Mouse (Mus musculus): ENCODE results near the gene Rtn2. TPM values are rescaled to one million over a fixed set of nuclear protein-coding genes. Genes with fewer than 3 reads are reported as not detected.

Rtn2 gene
- total RNA-seq, 4 experiments from 2014 or later: 76.6 to 96.7 (median 85.4) TPM

DNA sequence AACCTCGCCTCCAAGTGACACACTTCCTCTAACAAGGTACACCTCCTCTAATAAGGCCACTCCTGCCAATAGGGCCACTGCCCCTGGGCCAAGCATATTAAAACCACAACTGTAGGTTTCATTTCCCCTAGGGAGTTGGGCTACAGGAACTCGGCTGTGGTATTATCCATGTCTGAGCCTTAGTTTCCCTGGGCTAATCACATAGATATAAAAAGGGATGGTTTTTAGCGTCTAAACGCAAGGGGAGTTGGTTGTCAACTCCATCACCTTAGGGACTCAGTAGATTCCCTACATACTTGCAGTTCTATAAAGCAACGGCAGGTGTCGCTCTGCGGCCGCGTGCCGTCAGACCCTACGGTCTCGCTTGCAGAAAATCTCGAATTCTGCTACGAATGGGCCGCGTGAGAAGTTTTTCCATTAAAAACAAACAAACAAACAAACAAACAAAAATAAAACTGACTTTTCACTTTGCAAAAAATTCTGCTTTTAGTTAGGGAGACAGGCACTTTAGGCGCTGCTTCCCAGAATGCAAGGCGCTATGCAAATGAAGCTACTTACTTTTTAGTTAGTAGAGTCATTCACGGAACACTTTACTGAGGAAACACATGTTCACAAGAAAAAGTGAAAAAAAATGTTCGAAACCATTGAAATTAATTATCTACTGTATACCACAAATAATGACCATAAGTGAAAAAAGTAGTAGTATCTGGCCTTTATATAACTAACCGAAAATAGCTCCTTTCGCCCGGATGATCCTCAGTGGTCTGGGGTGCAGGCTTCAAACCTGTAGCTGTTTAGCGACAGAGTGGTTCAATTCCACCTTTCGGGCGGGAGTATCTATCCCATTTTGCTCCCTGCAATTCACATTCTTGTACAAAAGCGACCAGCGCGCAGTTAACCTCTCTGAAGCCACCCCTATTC, 18.3 kb downstream of the Rtn2 start:
- peak; percentile 67 to 76 for DNase-seq (ENCODE audit: low spot score in 2 of 2)

DNA sequence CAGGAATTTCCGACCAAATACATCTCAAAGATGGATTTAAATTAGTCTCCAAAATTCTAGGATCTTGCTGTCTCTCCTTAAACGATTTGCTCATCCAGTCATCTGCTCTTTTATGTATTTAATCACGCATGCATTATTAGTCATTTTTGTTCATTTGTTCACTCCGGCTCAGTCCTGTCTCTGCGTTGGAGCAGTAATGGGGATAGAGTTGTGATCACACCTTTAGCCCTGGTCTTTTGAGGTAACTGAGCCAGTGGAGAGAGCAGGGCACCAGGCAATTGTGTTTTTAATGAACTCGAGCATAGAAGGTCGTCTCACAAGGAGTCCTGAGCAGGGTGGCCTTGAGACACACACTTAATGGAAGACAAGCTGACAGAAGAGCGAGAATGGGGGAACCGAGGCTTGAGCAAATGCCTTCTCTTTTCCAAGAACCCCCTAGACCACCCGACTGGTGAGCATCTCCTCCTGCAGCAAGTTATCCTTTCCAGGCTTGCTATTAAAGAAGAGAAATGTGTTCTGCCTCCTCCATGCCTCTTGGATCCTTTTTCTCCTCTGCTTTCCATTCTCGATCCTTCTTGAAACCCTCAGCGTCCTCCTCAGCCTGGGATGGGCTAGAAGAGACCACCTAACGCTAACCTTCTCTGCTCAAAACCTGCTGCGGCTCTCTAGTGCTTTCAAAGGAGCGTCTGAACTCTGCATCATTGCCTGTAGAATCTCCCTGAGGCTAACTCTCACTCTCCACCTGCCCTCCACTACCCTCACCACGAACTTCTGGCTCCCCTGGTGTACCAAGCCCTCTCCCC, 19.2 kb downstream of the Rtn2 start:
- no peak for DNase-seq (ENCODE audit: low spot score in 2 of 2)

DNA sequence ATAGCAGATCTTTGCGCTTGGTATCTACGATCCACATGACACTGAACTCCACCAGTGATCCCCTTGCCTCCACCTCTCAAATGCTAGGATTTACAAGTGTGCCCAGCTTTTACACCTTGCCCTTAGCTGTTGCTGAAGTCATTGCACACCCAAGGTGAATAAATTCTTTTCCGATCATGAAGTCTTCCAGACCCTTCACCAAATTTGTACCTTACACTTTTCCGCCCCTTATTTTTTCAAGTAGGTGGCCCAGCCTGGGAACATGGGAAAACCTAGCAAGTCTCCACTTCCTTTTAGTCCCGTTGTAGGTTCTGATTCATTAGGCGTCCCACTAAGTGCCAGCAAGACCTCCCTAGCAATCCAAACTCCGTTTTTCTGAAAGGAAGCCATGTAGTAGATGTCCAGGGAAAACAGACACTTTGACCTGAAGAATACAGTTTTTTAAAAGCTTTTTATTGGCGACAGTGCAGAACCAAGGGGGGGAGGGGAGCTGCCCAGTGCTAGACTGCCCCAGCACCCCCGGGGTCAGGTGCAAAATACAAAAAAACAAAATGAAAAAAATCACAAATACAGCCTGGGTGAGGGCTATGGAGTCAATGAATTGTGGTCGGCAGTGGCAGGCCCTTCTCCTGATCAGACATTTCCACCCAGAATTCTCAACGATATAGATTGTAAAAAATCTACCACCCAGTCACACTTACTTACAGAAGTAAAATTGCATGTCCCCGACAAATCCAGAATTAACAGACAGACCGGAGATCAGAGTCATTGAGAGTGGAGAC, 20.0 kb downstream of the Rtn2 start:
- no peak for DNase-seq (ENCODE audit: low spot score in 2 of 2)

- DNase-seq (ENCODE audit: low spot score in 2 of 2): no peak
Measured at GRCm38 (mm10) chr7:19303046-19303305, 20.6 kb downstream of the Rtn2 start.

DNA sequence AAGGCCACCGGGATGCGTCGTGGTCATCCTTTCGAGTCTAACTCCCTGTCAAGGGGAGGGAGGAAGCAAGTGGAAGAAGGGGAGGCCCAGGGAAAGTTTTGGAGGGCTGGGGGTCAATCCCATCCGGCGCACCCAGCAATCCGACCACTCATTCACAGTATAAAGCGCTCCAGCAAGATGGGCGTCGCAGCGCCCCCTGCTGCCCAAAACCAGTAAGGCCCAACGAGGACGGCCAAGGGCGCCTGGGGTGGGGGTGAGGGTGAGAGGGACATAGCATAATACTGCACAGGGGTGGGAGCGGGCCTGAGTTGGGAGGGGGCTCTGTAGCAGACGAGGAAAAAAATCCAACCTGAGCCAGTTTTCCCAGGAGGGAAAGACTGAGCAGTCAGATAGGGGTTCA, 21.3 kb downstream of the Rtn2 start:
- peak in 1 of 2 experiments; percentile 69 for DNase-seq (ENCODE audit: low spot score in 2 of 2)

DNA sequence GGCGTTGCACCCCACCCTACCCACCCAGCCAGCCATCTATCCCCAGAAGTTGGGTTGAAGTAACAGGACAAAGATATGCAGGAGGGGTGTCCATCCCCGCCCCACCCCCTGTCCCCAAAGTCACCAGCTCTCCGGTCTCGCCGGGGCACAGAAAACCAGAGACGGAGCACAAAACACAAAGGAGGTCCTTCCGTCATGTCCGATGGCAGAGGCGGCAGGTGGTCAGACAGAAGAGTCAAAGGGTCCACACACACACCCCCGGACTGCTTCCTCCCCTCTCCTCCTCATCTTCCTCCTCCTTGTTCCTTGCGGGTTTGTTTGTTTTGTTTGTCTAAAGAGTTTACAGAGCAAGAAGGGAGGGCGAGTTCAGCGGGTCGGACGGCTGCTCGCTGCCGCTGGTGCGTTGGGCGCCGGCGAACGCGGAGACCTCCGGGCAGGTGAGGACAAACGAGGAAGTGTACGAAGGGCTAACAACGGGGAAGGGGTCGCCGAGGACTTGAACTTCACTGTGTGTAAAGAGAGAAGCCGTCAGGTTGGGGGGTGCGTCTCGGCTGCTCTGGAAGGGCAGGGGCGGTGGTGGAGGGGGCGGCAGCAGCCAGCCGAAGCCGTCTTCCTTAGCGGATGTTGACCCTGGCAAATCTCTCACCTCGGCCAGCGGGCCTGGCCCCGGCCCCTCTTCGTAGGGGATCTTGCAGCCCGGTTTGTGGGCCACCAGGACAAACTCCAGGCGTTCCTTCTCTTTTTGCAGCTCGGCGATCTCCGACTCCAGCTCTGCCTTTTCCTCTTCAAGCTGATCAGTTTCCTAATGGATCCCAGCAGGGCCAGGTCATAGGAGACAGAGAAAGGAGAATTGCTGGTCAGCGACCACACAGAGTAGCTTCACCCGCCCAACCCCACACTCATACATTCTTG, 22.3 kb downstream of the Rtn2 start:
- no peak for DNase-seq (ENCODE audit: low spot score in 2 of 2)

DNA sequence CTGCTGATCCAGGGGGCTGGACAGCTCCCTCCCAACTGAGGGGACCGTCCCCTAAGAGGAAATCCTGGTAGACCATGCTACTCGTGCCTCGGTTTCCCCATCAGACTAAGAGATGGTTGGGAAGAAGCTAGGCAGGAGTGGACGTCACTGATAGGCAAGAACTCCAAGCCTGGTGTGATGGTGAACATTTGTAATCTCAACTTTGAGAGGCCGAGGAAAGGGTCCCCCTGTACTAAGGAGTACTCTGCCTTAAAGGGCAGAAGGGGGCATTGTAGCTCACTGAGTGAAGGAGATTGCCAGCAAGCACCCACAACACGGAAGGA, 22.9 kb downstream of the Rtn2 start:
- no peak for DNase-seq (ENCODE audit: low spot score in 2 of 2)

GRCm38 (mm10) chr7:19305796-19306765, 23.7 kb downstream of the Rtn2 start:
- DNase-seq (ENCODE audit: low spot score in 2 of 2): no peak

DNA sequence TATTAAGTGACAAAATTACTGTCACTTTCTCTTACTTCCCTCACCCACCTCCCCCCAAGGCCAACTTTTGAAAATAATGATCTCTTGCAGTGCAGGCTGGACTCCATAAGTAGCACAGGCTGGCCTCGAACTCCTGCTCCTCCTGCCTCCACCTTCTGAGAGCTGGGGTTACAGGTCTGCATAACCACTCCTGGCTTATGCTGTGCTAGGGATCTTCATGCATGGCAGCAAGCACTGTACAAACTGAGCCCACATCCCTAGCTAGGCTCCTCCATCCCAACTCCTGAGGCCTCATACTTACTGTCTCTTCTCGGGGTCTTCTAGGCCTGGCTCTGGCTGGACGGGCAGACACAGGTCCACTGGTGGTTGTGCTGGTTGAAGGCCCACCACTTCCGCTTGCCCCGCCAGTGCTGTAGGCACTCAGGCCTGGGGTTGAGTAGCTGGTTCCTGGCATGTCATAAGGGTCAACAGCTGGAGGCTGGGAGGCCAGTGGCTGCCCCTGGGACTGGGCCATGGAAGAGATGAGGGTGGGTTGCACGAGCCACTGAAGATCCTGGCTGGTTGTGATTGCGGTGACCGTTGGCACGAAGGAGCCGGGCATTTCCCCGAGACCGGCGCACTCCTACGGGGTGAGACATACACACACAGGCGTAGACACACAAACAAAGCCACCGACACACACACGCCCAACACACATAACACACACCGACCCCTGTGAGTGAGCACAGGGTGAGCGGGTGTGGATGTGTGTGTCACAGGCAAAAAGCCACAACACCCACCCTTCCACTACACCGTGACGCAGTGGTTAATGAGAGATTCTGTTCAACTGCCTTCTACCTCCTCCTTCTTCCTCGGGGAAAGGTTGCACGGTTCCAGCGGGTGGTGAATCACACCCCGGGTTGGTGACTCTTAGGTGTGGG, 24.7 kb downstream of the Rtn2 start:
- DNase-seq (ENCODE audit: low spot score in 2 of 2): no peak

DNA sequence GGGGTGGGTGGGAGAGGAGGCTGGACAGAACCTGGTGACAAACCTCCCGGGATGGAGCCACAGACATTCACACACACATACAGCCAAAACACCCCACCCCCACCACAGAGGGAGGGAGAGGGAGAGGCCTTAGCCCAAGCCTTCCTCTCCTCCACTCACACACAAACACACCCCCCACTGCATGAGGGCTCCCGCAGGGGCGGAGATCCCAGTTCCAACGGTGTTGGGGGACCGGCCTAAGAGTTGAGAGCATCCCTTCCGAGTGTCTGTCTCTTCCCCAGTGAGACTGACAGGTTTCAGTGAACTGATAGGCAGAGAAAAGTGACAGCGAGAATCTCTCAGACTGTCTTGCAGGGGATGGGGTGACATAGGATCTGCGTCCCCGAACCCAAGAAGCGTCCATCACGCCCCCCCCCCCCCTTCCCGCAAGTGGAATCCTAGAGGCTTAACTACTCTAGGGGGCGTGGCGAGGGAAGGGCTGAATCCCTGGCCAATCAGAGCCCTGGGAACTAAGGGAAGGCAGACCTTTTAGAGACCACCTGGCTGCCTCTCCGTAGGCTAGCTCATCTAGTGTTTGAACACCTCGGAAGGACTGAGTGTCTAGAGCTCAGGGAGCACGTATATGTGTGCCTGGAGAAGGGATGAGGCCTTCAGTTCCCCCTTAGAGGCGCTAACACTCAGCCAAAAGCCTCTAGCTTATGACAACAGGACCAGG, 25.5 kb downstream of the Rtn2 start:
- DNase-seq (ENCODE audit: low spot score in 2 of 2): peak; percentile 72 to 78

DNA sequence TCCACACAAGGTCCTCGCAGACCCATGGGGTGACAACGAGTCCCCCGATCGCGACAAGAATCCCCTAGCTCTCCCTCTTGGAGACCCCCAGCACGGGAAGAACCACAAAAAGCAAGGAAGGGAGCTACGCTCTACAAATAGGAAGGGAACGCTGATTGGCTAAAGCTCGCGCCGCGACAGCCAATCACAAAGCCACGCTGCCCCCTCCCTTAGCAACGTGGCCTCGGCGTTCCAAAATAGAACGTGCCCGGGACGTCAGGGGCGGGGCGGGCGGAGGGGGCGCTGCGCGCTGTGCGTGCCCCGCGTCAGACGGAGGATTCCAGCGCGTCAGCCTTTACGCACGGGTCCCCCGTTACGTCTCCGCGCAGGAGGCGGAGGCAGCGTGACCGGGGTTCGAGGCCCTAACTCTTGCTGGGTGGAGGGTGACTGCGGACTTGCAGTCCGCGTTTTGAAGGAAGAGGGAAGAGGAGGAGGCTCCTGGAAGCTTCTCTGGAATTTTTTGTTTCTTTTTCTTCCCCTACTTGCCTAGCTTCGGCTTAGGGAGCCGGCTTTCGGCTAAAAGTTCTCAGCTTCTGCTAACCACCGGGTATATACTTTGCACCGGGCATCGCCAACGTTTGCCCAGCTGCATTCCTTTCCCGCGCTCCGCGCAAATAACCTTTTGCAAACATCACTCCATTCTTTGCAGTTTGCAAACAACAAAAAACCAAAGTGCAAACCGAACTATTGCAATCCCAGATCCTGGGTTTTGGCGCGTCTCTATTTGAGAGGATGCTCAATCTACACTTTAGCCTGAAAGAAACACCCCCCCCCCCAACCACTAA, 26.2 kb downstream of the Rtn2 start:
- DNase-seq (ENCODE audit: low spot score in 2 of 2): peak; percentile 95

DNA sequence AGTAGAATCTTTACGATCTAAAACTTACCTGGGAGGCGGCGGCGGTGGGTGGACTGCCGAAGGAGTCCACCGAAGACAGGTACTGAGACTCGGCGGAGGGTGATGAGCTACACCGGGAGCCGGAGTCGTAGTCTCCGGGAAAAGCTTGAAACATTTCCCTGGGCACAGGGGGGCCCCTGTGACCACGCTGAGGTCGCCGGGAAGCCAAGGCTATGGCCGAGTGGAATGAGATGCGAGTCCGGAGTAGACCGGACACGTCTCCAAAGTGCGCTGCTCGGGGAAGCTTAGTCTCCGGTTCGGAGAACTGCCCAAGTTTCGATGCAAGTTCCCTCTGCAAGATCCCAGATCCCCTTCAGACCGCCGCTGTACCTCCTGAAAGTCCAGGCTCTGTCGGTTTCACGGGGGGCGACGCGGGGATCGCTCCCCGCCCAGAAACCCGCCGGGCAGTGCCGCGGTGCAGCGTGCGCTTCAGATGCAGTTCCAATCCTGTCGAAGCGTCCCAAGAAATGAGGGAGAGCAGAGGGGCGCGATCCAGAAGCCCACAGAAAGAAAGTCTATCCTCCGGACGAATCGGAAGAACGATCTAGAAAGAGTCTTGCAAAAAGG, 27.0 kb downstream of the Rtn2 start:
- DNase-seq (ENCODE audit: low spot score in 2 of 2): no peak

GRCm38 (mm10) chr7:19309884-19310641, 27.6 kb downstream of the Rtn2 start, which contains the start of gene Fosb:
Fosb (minus strand) TSS chr7:19310051.
- DNase-seq (ENCODE audit: low spot score in 2 of 2): peak; percentile 93 to 96

DNA sequence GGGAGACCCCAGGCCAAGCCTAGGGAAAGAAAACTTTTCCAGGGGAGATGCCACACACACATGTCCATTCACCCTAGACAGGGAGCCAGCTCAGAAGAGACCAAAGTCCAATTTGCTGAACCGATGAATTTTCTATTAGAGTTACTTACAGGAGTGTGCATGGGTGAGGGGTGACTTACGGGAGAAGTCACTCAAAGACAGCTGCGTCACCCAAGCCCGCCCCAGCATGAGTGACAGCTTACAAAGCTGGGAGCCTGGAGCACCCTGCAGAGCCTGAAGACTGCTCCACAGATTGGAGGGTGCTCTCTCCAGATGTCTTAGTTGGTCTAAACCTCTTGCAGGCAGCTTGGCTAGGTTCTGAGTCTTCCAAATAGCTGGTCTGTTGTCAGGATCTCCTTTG, 29.6 kb downstream of the Rtn2 start:
- DNase-seq (ENCODE audit: low spot score in 2 of 2): no peak

DNA sequence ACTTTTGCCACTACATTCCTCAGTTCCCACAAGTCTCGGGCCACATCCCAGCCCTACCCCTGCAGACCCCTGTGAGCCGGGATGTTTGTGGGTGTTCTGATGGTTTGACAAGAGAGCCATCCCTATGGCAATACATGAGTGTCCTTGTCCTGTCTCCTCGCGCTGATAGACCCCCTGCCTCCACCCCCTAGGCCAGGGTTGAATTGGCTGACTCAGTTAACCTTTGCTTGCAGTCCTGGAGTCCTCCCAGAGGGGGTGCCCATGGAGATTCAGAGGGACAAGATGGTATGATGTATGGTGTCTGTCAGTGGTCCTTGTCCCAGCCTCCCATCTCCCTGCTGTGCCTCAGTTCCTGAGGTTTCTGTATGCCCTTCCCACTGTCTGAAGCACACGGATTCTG, 31.6 kb downstream of the Rtn2 start:
- DNase-seq (ENCODE audit: low spot score in 2 of 2): no peak
